In genomic region chr9:77535021-77535744, GRCm38 (mm10) we compare ENCODE assay signal across 11 mouse cellular contexts. TPM values are rescaled to one million over a fixed set of nuclear protein-coding genes. Genes with fewer than 3 reads are reported as not detected.
A peak's percentile ranks its signal among the peaks of the same experiment; 100 is the strongest.
DNase-seq lines count a peak whose midpoint lies in the region; ATAC-seq lines count a peak whose summit lies in the region.
"Had no signal": no experiment of that assay in that cellular context is flagged by ENCODE, and none has a peak within 500 bp of the region (broad histone marks: within the 10 kb centered on the region; RNA-seq: fewer than 3 reads in every experiment).

No protein-coding gene starts in this region.

- no peaks in the 10 kb centered on the region for H3K36me3 ChIP-seq in midbrain, embryonic 15.5 days (replicated peaks)

- no peak overlapping the region; the same call in 1 of the 2 replicates for H3K27ac ChIP-seq in midbrain, embryonic 15.5 days

- H3K4me1 ChIP-seq in midbrain, embryonic 15.5 days, result peaks cover 27% of the 10 kb centered on the region

- 0 out of 2 replicates have a peak overlapping the region, but pooled peaks have one; percentile 5 for H3K9ac ChIP-seq in midbrain, embryonic 15.5 days

- peak overlapping the region; percentile 45 for H3K4me2 ChIP-seq in midbrain, embryonic 15.5 days

- H3K9me3 ChIP-seq in midbrain, embryonic 15.5 days, result no peaks in the 10 kb centered on the region

- H3K4me3 ChIP-seq in midbrain, embryonic 15.5 days, result peak overlapping the region; percentile 8
- H3K4me3 ChIP-seq: erythroblast, embryonic 14.5 days had no signal

- DNase-seq in heart, adult 11 months, result peak; percentile 79
- DNase-seq in heart, adult 8-10 months (ENCODE audit: low spot score), result no peak
- DNase-seq in brain, adult 2 months (ENCODE audit: low read depth, low spot score), result peak; percentile 50
- peak; percentile 28 to 40 for DNase-seq in cerebellum, postnatal 36 days
- DNase-seq in right cerebral cortex, adult 2 months (ENCODE audit: low spot score in 2 of 2), result no peak
- no peak for DNase-seq in c-Kit-positive CD71-positive TER-119-positive erythroid progenitor cells, embryonic 14.5 days (ENCODE audit: low spot score)
- DNase-seq: kidney, adult 8-10 months had no signal

- WGBS in midbrain, embryonic 15.5 days, result 10% methylated on average over 17 of the region's 17 CpGs

- no peaks in the 10 kb centered on the region for H3K27me3 ChIP-seq in midbrain, embryonic 15.5 days (replicated peaks)

- peak; percentile 63 for ATAC-seq in midbrain, embryonic 15.5 days (replicated peaks)
- no peak for ATAC-seq in inflammation-experienced regulatory T-cells, adult 6 months
- ATAC-seq: lung, postnatal 0 days had no signal

RNA-seq across cellular contexts. Expression of gene Lrrc1, which starts 9.5 kb away (rescaled TPM):
- total RNA-seq in heart, adult 8-10 months (2022), result 10 to 100 TPM; 15.5 to 19.9 (median 16.8) TPM
- 5.2 and 6.6 TPM in 2 replicates for polyA plus RNA-seq in midbrain, embryonic 15.5 days (2015; fragmentation: Nextera tagmentation; extraction: Ambion mirVana)
- polyA plus RNA-seq in inflammation-experienced regulatory T-cells, adult 6 months (2017; shearing (Covaris generic)), result 1 to 10 TPM; 2.3 to 4.3 (median 2.4) TPM

Comparison
In these comparisons a context has a peak if more than half of its experiments do, and no peak if none do; other contexts are left out.
1. DNase-seq: peak in heart, adult 11 months (single experiment), brain, adult 2 months (single experiment) and cerebellum, postnatal 36 days (2 of 2); none in heart, adult 8-10 months (single experiment), right cerebral cortex, adult 2 months (0 of 2) and c-Kit-positive CD71-positive TER-119-positive erythroid progenitor cells, embryonic 14.5 days (single experiment).